Mouse (Mus musculus) heart, embryonic 13.5 days (tissue): ENCODE measurements around the gene Morn2. TPM values are rescaled to one million over a fixed set of nuclear protein-coding genes. Genes with fewer than 3 reads are reported as not detected.

Experiments used
- ATAC-seq: fragments of 200-750 bp; cut with Nextera tagmentation; 2 replicates; pipeline ENCODE4 v1.8.0; 2017; ENCODE audit warnings: moderate TSS enrichment; ENCODE audit not compliant: insufficient number of reproducible peaks, low FRiP score, low TSS enrichment; ENCODE audit errors: extremely low read depth
- H3K27ac ChIP-seq: fragments of 300-500 bp; sonication (generic); replicated peaks from 2 replicates; pipeline ENCODE4 v1.5.1; 2015; ENCODE audit warnings: moderate library complexity, mild to moderate bottlenecking, inconsistent platforms
- H3K27me3 ChIP-seq: fragments of 300-500 bp; sonication (generic); replicated peaks from 2 replicates; pipeline ENCODE4 v1.6.1; 2015; ENCODE audit warnings: mild to moderate bottlenecking, inconsistent platforms
- H3K36me3 ChIP-seq: fragments of 300-500 bp; sonication (generic); 2 replicates; pipeline ENCODE4 v1.6.1; 2015; ENCODE audit warnings: mild to moderate bottlenecking, inconsistent platforms
- H3K4me1 ChIP-seq: fragments of 300-500 bp; sonication (generic); 2 replicates; pipeline ENCODE4 v1.6.1; 2015; ENCODE audit warnings: inconsistent platforms
- H3K4me2 ChIP-seq: fragments of 300-500 bp; sonication (generic); 2 replicates; pipeline ENCODE4 v1.6.1; 2015; ENCODE audit warnings: inconsistent platforms, mild to moderate bottlenecking, moderate library complexity
- H3K4me3 ChIP-seq: fragments of 300-500 bp; sonication (generic); 2 replicates; pipeline ENCODE4 v1.5.1; 2015; ENCODE audit warnings: moderate library complexity, mild to moderate bottlenecking, inconsistent platforms
- H3K9ac ChIP-seq: fragments of 300-500 bp; sonication (generic); 2 replicates; pipeline ENCODE4 v1.6.1; 2015; ENCODE audit warnings: inconsistent platforms, mild to moderate bottlenecking, moderate library complexity
- H3K9me3 ChIP-seq: fragments of 300-500 bp; sonication (generic); 2 replicates; pipeline ENCODE4 v1.6.1; 2016; ENCODE audit warnings: inconsistent platforms
- WGBS: fragments of 180-500 bp; shearing (Covaris S2); methylation state at CpG from one replicate; pipeline ENCODE4 v1.1.7; 2015; ENCODE audit warnings: mixed read lengths; 5-methylcytosine and 5-hydroxymethylcytosine counted together
- polyA plus RNA-seq: library from polyadenylated mRNA; unstranded; fragments of >200 nt; fragmentation: Nextera tagmentation; extraction: Ambion mirVana; gene quantifications from 2 replicates; pipeline ENCODE4 v1.2.1, GENCODE M21; 2015

Gene Morn2
- polyA plus RNA-seq, 1 experiment from 2014 or later: 21.8 TPM

- no peak for ATAC-seq
- WGBS: 79% methylated on average over 7 of the region's 7 CpGs
- Histone ChIP-seq H3K4me3 (no peak overlapping the region), H3K9ac (no peak overlapping the region), H3K36me3 (no peaks in the 10 kb centered on the region), H3K27me3 (no peaks in the 10 kb centered on the region), H3K4me1 (peaks cover 16% of the 10 kb centered on the region), H3K4me2 (no peak overlapping the region), H3K9me3 (no peaks in the 10 kb centered on the region), H3K27ac (no peak overlapping the region)
These were observed 34.5 kb downstream of the Morn2 start for GRCm38 (mm10) chr17:80324521-80324920.

- 69% methylated on average over 5 of the region's 5 CpGs for WGBS
- Histone ChIP-seq H3K9ac (no peak overlapping the region), H3K4me2 (no peak overlapping the region), H3K4me3 (no peak overlapping the region), H3K27ac (no peak overlapping the region), H3K36me3 (no peaks in the 10 kb centered on the region), H3K27me3 (no peaks in the 10 kb centered on the region), H3K4me1 (peaks cover 16% of the 10 kb centered on the region), H3K9me3 (no peaks in the 10 kb centered on the region)
- ATAC-seq: no peak
These were observed 35.5 kb downstream of the Morn2 start for GRCm38 (mm10) chr17:80325456-80325855.

GRCm38 (mm10) chr17:80326431-80326830 is 36.4 kb downstream of the Morn2 start:
- Histone ChIP-seq H3K4me1 (peaks cover 16% of the 10 kb centered on the region), H3K36me3 (no peaks in the 10 kb centered on the region), H3K27ac (no peak overlapping the region), H3K4me3 (no peak overlapping the region), H3K9me3 (no peaks in the 10 kb centered on the region), H3K27me3 (no peaks in the 10 kb centered on the region), H3K9ac (no peak overlapping the region), H3K4me2 (no peak overlapping the region)
- 87% methylated on average over 3 of the region's 3 CpGs for WGBS
- ATAC-seq: no peak

GRCm38 (mm10) chr17:80332386-80332785 is 42.4 kb downstream of the Morn2 start:
- H3K9ac ChIP-seq: no peak overlapping the region
- H3K4me3 ChIP-seq: no peak overlapping the region
- H3K36me3 ChIP-seq: no peaks in the 10 kb centered on the region
- no peaks in the 10 kb centered on the region for H3K27me3 ChIP-seq
- H3K4me1 ChIP-seq: no peaks in the 10 kb centered on the region
- H3K9me3 ChIP-seq: no peaks in the 10 kb centered on the region
- no peak overlapping the region for H3K4me2 ChIP-seq
- no peak for ATAC-seq
- 41% methylated on average over 2 of the region's 2 CpGs for WGBS
- H3K27ac ChIP-seq: no peak overlapping the region

- 72% methylated on average over 4 of the region's 4 CpGs for WGBS
- no peak overlapping the region for H3K27ac ChIP-seq
These were observed 55.3 kb downstream of the Morn2 start for GRCm38 (mm10) chr17:80345277-80345676.

GRCm38 (mm10) chr17:80346591-80347125 is 56.7 kb downstream of the Morn2 start:
- Histone ChIP-seq H3K27me3 (no peaks in the 10 kb centered on the region), H3K9me3 (no peaks in the 10 kb centered on the region), H3K4me2 (no peak overlapping the region), H3K36me3 (no peaks in the 10 kb centered on the region), H3K4me3 (no peak overlapping the region), H3K9ac (no peak overlapping the region), H3K27ac (no peak overlapping the region), H3K4me1 (no peaks in the 10 kb centered on the region; the same call in 1 of the 2 replicates)
- WGBS: 70% methylated on average over 11 of the region's 11 CpGs
- ATAC-seq: no peak

More at GRCm38 (mm10) chr17:80345277-80345676, 55.3 kb downstream of the Morn2 start:
- H3K9me3 ChIP-seq: no peaks in the 10 kb centered on the region
- ATAC-seq: no peak
- H3K4me1 ChIP-seq: no peaks in the 10 kb centered on the region; the same call in 1 of the 2 replicates
- no peaks in the 10 kb centered on the region for H3K27me3 ChIP-seq
- H3K4me2 ChIP-seq: no peak overlapping the region
- no peak overlapping the region for H3K9ac ChIP-seq
- H3K36me3 ChIP-seq: no peaks in the 10 kb centered on the region
- no peak overlapping the region for H3K4me3 ChIP-seq

Other genes starting within 250 kb of the Morn2 start
- 39.9 and 40.3 TPM in 2 replicates for gene Hnrnpll, start 227.9 kb upstream of the Morn2 start, polyA plus RNA-seq
- gene Galm, start 162.7 kb upstream of the Morn2 start, polyA plus RNA-seq: 12.1 and 13.0 TPM in 2 replicates
- gene Srsf7, start 82.9 kb upstream of the Morn2 start, polyA plus RNA-seq: 297 and 314 TPM in 2 replicates
- gene Ttc39d, start 82.7 kb upstream of the Morn2 start, polyA plus RNA-seq: 0.05 and 0.08 TPM in 2 replicates
- gene Gemin6, start 65.8 kb upstream of the Morn2 start, polyA plus RNA-seq: 24.7 and 32.3 TPM in 2 replicates
- 8.2 and 8.5 TPM in 2 replicates for gene Dhx57, start 273 bp downstream of the Morn2 start, polyA plus RNA-seq
- gene Arhgef33, start 17.2 kb downstream of the Morn2 start, polyA plus RNA-seq: 0.51 and 0.52 TPM in 2 replicates
- gene Gm10190, start 83.3 kb downstream of the Morn2 start, polyA plus RNA-seq: 1.5 and 2.1 TPM in 2 replicates
- 2.2 TPM in 2 replicates for gene Sos1, start 190.2 kb downstream of the Morn2 start, polyA plus RNA-seq